Mouse (Mus musculus): ENCODE measurements around the gene Dst.
"Not testable (repeated sequence)": the region's sequence is repeated elsewhere in the genome, so short reads cannot be mapped to it uniquely, and the experiment has no call there.

The Dst gene

GRCm38 (mm10) chr1:34287731-34288130, 379.7 kb downstream of the Dst start:
- DNase-seq (ENCODE audit: low read depth, low spot score) = no peak

DNA sequence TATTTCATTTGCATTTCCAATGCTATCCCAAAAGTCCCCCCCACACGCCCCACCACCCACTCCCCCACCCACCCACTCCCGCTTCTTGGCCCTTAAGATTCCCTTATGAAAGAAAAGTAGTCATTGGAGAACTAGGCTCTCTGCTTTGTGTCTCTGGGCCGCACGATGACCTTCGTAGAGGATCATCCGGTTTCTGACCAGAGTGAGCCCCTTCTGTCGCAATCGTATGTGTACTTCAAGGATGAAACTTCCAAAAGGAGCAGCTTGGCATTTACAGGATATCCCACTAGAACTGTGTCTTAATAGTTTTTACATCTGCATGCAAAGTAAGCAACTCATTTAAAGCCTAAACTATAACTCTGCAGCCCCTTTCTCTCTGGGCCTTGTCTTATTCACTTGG, 380.2 kb downstream of the Dst start:
- DNase-seq (ENCODE audit: low read depth, low spot score) = no peak

GRCm38 (mm10) chr1:34288721-34289471, 380.9 kb downstream of the Dst start:
- peak; percentile 13 for DNase-seq (ENCODE audit: low read depth, low spot score)

- no peak for DNase-seq (ENCODE audit: low read depth, low spot score)
Observed at GRCm38 (mm10) chr1:34289472-34289748, 381.4 kb downstream of the Dst start.

- DNase-seq (ENCODE audit: low read depth, low spot score) = no peak
Observed at GRCm38 (mm10) chr1:34290321-34290720, 382.3 kb downstream of the Dst start.

DNA sequence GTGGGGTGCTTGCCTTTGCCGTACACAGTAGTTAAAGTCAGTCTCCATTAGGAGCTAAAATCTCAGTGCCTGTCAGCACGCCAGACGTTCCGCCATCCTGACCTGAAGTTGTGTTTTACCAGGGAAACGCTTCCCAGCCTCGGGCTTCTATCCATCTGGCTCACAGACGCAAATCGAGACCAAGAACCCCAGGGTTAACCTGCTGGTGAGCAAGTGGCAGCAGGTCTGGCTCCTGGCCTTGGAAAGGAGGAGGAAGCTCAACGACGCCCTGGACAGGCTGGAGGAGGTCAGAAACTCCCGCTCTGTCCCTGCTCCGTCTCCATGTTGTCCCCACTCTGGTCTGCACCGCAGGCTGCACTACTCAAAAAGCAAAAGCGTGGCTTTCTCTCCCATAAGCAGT, 385.2 kb downstream of the Dst start:
- no peak for DNase-seq (ENCODE audit: low read depth, low spot score)

GRCm38 (mm10) chr1:34297636-34298035, 389.6 kb downstream of the Dst start:
- DNase-seq (ENCODE audit: low read depth, low spot score) = no peak

DNA sequence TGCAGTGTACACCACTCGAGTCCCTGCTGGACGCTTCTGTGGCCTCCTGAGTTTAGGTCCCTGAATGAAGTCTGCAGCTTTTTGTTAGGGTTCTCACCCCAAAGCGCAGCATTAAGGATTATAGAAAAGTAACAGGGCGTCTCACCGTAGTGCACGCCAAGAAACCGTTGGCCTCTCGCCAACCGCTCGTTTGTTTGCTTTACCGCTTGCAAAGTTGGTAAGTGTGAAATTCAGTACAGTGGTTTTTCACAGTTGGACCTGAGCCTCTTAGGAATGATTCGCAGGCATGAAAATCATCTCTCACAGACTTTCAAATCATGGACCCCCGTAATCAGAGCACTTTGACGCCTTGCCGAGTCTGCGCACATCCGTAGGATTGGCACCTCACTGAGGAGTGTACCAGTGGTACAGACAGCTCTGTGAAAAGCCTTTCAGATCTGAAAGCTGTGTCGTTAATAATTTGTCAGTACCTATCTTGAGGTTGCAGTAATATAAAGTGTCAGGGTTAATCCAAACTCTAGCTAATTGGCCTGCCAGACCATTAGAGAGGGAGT, 390.7 kb downstream of the Dst start:
- DNase-seq (ENCODE audit: low read depth, low spot score) = no peak

- no peak for DNase-seq (ENCODE audit: low read depth, low spot score)
Observed at GRCm38 (mm10) chr1:34299507-34299906, 391.5 kb downstream of the Dst start.

DNA sequence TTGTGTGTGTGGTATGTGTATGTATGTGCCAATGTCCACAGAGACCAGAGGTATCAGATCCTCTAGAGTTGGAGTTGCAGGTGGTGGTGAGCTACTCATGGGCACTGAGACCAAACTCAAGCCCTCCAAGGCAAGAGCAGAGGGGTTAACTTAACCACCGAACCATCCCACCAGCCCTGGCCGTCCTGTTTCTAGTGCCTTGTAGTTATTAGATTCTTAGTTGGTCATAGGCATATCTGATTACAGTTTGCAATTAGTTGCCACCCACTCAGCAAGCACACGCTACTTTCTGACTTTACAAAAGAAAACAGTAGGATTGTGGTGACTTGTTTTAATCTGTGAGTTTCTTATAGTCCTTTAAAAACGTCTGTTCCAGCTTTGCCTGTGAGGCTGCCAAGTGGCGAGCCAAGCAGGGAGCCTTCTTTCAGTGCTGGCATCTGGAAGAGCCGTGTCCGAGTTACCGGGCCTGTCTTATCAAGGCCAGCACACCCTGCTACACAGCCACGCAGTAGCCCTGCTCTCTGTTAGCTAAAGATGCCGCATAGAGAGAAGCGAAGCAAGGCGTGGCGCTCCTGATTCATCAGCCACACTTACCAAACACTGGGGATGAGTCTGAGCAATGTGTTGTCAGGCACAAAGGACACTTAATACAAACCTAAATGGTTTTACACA, 392.4 kb downstream of the Dst start:
- no peak for DNase-seq (ENCODE audit: low read depth, low spot score)

DNA sequence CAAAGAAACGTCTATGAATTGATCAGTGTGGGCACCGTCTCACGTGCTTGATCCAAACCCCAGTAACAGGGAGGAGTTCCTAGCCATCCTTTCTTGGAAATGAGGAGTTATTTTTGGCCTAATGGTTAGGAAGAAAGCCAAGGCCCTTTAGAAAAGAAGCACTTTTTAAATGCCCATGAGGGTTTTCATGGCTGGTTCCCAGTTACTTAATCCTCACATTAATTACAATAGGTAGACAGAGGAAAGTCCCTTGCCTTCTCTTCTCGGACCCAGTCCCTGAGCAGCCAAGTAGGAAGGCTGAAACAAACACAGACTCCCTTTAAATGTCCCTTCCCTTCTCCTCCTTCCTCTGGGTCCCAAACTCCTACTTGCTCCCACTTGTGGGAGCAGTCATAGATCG, 396.2 kb downstream of the Dst start:
- DNase-seq (ENCODE audit: low read depth, low spot score) = no peak

DNA sequence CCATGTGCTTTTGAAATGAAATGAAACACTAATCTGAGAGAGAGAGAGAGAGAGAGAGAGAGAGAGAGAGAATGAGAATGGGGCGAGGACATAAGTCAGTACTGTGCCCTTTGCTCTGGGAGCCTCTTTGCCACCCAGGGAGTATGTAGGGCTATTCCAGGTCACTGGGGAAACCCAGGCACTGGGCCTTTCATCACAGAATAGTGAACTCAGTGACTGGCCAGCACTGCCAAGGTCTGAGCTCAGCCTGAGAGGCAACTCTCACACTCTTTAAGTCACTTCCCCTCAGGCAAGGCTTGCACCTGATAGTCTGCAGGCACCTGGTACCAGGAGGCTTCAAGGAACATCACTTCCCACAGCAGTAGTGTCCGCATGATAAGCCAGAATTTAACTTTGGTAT, 398.7 kb downstream of the Dst start:
- no peak for DNase-seq (ENCODE audit: low read depth, low spot score)

DNA sequence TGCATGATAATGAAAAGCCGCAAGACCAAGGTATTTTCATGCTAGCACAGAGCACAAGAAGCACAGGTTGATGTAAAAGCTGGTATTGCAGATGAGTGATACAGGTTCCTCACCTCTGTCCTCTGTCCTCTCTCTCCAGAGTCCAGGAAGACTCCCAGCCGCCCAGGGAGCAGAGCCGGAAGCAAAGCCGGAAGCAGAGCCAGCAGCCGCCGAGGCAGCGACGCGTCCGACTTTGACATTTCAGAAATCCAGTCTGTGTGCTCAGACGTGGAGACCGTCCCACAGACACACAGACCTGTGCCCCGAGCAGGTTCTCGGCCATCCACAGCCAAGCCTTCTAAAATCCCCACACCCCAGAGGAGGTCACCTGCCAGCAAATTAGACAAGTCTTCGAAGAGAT, 399.2 kb downstream of the Dst start:
- DNase-seq (ENCODE audit: low read depth, low spot score) = no peak

DNA sequence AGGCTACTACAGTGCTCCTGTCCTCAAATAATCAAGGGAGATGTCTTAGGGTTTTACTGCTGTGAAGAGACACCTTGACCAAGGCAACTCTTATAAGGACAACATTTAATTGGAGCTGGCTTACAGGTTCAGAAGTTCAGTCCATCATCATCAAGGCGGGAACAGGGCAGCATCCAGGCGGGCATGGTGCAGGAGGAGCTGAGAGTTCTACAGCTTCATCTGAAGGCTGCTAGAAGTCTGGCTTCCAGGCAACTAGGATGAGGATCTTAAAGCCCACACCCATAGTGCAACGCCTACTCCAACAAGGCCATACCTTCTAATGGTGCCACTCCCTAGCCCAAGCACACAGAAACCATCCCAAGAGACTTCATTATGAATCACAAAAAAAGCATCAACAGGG, 400.8 kb downstream of the Dst start:
- not testable (repeated sequence) for DNase-seq (ENCODE audit: low read depth, low spot score)

- DNase-seq (ENCODE audit: low read depth, low spot score) = no peak
Observed at GRCm38 (mm10) chr1:34309396-34309795, 401.4 kb downstream of the Dst start.

- peak; percentile 10 for DNase-seq (ENCODE audit: low read depth, low spot score)
Observed at GRCm38 (mm10) chr1:34310532-34311250, 402.7 kb downstream of the Dst start.

DNA sequence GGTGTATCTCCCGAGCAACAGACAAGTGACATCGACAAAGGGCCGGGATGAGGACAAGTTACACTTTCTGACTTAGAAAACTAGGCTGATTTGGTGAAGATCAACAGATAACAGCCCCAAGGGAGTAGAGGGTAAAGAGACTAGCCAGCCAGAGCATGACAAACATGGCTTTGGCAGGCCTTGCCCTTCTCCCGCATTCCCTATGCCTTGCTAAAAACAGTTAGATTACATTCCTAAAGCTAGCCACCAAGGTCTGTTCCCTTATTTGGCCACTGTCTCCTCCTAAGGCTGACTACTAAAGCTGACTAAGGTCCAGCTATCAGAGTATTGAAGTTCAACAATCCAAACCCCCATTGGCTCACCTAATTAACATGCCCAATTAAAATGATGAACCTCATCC, 404.8 kb downstream of the Dst start:
- DNase-seq (ENCODE audit: low read depth, low spot score) = peak; percentile 40

- no peak for DNase-seq (ENCODE audit: low read depth, low spot score)
Observed at GRCm38 (mm10) chr1:34315381-34315780, 407.4 kb downstream of the Dst start.

DNA sequence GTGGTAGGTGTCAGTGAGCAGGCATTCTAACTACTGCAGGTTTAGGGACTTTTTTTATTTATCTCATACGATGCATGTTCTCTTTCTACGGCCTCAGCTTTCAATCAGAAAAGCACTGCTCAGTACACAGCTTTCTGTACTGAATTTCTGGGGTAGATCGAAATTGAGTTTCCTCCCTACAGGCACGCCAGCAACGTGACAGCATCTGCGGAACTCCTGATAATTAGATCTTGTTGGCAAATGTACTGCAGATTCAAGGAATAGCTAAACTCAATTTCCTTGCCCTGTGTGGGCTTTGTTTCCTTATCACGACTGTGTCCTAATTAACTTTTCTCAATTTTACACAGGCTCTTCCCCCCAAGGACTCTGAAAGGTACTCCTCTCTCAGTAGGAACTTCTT, 416.2 kb downstream of the Dst start:
- DNase-seq (ENCODE audit: low read depth, low spot score) = no peak

DNA sequence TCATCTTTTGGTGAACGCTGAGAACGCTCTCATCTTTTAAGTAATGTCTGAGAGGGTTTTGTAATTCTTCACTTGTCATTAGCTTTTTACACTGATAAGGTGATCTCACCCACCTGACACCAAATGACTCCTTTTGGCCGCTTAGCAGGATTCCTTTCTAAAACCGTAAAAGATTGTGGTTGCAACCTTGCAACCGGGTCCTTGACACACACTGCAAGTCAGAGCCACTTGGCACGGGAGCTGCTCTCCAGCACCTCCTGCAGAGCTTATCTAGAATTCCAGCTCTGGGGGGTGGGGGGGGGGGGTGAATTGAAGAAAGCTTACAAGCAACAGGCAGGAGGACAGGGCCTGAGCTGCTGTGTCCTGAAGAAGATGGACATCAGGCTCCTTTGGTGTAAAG, 420.6 kb downstream of the Dst start:
- DNase-seq (ENCODE audit: low read depth, low spot score) = no peak

- no peak for DNase-seq (ENCODE audit: low read depth, low spot score)
Observed at GRCm38 (mm10) chr1:34331767-34332166, 423.7 kb downstream of the Dst start.
